Mouse (Mus musculus) liver, embryonic 14.5 days (tissue): ENCODE results near the gene Mef2c. TPM values are rescaled to one million over a fixed set of nuclear protein-coding genes. Genes with fewer than 3 reads are reported as not detected.

Experiments used
- ATAC-seq: fragments of 200-750 bp; cut with Nextera tagmentation; 2 replicates; pipeline ENCODE4 v1.8.0; 2017; ENCODE audit warnings: moderate number of reproducible peaks, mild to moderate bottlenecking, moderate library complexity; ENCODE audit not compliant: insufficient read depth
- DNase-seq, 3 experiments: peaks; one replicate each; pipeline ENCODE4 v3.0.0-alpha.2; 2012 to 2013; ENCODE audit warnings: low read depth in 3 of 3, low spot score in 3 of 3
- H3K27ac ChIP-seq: fragments of 300-500 bp; sonication (generic); 2 replicates; pipeline ENCODE4 v1.5.1; 2014; ENCODE audit warnings: moderate library complexity, mild to moderate bottlenecking, control low read depth, inconsistent platforms
- H3K27me3 ChIP-seq: fragments of 300-500 bp; sonication (generic); 2 replicates; pipeline ENCODE4 v1.6.1; 2014; ENCODE audit warnings: mild to moderate bottlenecking, low read length, moderate library complexity; ENCODE audit not compliant: control insufficient read depth, insufficient read depth
- H3K36me3 ChIP-seq: fragments of 300-500 bp; sonication (generic); replicated peaks from 2 replicates; pipeline ENCODE4 v1.6.1; 2014; ENCODE audit warnings: low read depth; ENCODE audit not compliant: control insufficient read depth, insufficient read depth
- H3K4me1 ChIP-seq, 2 experiments: fragments of 200-500 bp in 1 of 2; fragments of 300-500 bp in 1 of 2; sonication (generic) in 1 of 2; replicated peaks; 2 replicates each; pipeline ENCODE4 v1.6.1; 2012 to 2014; ENCODE audit warnings: antibody characterized with exemption in 1 of 2, inconsistent platforms in 1 of 2, low read length in 1 of 2; ENCODE audit not compliant: control insufficient read depth in 2 of 2, insufficient read depth in 2 of 2
- H3K4me2 ChIP-seq: fragments of 300-500 bp; sonication (generic); 2 replicates; pipeline ENCODE4 v1.6.1; 2014; ENCODE audit warnings: low read depth, mild to moderate bottlenecking, control low read depth, moderate library complexity
- H3K4me3 ChIP-seq, 2 experiments: fragments of 200-500 bp in 1 of 2; fragments of 300-500 bp in 1 of 2; sonication (generic) in 1 of 2; 2 replicates each; pipeline ENCODE4 v1.5.1; 2012 to 2014; ENCODE audit warnings: low read depth in 2 of 2, low read length in 2 of 2, mild to moderate bottlenecking in 2 of 2, control low read depth in 1 of 2, inconsistent platforms in 1 of 2, moderate library complexity in 1 of 2; ENCODE audit not compliant: insufficient read depth in 1 of 2
- H3K9ac ChIP-seq: fragments of 300-500 bp; sonication (generic); replicated peaks from 2 replicates; pipeline ENCODE4 v1.6.1; 2014; ENCODE audit warnings: mild to moderate bottlenecking, control low read depth, moderate library complexity
- H3K9me3 ChIP-seq: fragments of 300-500 bp; sonication (generic); 2 replicates; pipeline ENCODE4 v1.6.1; 2016; ENCODE audit warnings: low read length, mixed read lengths; ENCODE audit not compliant: control insufficient read depth
- CTCF ChIP-seq: IDR thresholded peaks from 2 replicates; pipeline ENCODE4 v1.5.1; 2016; ENCODE audit warnings: antibody characterized with exemption, low read depth, control low read depth
- EP300 ChIP-seq: IDR thresholded peaks from 2 replicates; pipeline ENCODE4 v1.6.1; 2016; ENCODE audit warnings: antibody characterized with exemption, low read depth
- WGBS: fragments of 180-500 bp; shearing (Covaris S2); extraction: QIAGEN DNeasy Blood & Tissue Kit; methylation state at CpG from one replicate; pipeline ENCODE4 v1.1.7; 2014; ENCODE audit not compliant: insufficient replicate concordance; 5-methylcytosine and 5-hydroxymethylcytosine counted together
- polyA plus RNA-seq, 2 experiments: library from polyadenylated mRNA; depleted of rRNA in 1 of 2; stranded (reverse) in 1 of 2; unstranded in 1 of 2; fragments of >200 nt; fragmentation: Nextera tagmentation in 1 of 2; extraction: Ambion mirVana in 1 of 2; gene quantifications; 2 replicates each; pipeline versions ENCODE4 v1.2.1 to v1.2.3; 2012 to 2014

Mef2c gene
- polyA plus RNA-seq, 2 experiments = 3.2 to 8.7 TPM

DNA sequence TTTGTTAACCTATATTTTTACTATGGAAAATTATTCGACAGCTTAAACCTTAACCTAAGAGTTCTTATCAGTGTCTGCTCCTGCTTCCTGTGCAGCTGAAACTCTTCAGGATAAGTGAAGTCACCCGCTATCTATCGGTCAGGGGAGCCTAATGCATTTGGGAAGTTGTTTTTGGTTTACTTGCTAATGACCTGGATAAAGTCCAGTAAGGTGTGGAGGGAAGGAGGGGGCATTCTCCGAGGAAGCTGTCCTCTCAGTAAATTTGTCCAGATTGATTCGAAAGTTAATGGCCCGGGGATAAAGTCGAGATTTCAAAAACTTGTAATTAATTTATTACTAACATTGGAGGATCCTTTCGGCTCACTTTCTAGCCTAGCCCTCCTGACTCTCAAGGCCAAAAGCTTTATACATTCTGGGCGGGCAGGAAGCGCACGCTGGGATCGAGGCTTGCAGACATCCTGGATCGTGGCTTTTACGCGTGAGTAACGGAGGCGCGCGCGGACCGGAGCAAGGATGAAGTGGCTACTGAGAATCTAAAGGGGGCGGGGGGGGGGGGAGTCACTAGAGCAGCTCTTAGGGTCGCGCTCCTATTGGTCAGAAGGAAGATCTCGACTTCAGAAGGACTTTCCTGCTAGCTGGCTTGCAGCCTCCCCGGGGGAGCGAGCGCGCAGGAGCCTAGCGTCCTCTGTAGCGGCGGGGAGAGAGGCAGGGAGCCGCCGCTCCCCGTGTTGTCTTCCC, 19.6 kb downstream of the Mef2c start:
- ATAC-seq (peak; percentile 53), DNase-seq (no peak)
- Histone ChIP-seq H3K27me3 (no peaks in the 10 kb centered on the region; the same call in 1 of the 2 replicates), H3K4me2 (peak overlapping the region; percentile 76), H3K4me1 (peaks cover 0 to 9% of the 10 kb centered on the region in 2 experiments; a peak in 1 of 4 replicates), H3K36me3 (no peaks in the 10 kb centered on the region), H3K27ac (no peak overlapping the region), H3K9ac (no peak overlapping the region), H3K4me3 (peak overlapping the region; percentile 65 to 90), H3K9me3 (no peaks in the 10 kb centered on the region)
- under 1% methylated on average over 35 of the region's 35 CpGs for WGBS
- TF ChIP-seq EP300 = no peak
- no peak for TF ChIP-seq CTCF

DNA sequence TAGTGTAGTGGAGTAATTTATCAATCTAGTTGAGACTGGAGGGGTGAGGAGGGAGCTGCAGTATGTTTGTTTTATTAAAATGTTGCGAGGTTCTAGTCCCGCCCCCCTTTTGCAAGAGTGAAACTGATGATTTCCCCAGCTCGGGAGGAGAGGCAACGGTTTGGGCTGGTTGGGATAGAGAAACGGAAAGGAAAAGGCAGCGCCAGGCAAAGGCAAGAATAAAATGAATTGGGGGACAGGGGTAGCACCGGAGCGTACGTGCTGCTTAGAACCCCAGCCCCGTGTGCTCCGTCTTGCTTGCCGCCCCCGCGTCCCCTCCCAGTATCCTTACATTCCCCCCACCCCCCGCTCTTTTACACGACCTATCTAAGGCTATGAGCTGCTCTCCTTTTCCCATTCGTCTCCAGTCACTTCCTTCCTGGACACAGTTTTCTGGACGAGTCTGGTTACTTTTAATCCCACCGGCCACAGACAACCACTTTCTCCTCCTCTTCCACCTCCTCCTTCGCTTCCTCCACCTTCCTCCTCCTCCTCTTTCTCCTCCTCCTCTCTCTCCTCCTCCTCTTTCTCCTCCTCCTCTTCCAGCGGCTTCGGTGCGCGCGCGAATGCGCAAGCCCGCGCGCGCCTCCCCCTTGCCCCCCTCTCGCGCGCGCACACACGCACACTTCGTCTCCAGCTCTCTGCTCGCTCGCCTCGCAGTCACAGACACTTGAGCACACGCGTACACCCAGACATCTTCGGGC, 20.5 kb downstream of the Mef2c start:
- Histone ChIP-seq H3K4me2 (peak overlapping the region; percentile 76), H3K27ac (no peak overlapping the region), H3K9me3 (no peaks in the 10 kb centered on the region), H3K9ac (peak overlapping the region; percentile 25), H3K4me1 (peaks cover 0 to 9% of the 10 kb centered on the region in 2 experiments; a peak in 1 of 4 replicates), H3K36me3 (no peaks in the 10 kb centered on the region), H3K27me3 (no peaks in the 10 kb centered on the region; the same call in 1 of the 2 replicates), H3K4me3 (peak overlapping the region; percentile 65 to 90)
- under 1% methylated on average over 43 of the region's 43 CpGs for WGBS
- DNase-seq (peak in 1 of 3 experiments; percentile 42), ATAC-seq (peak; percentile 79)
- TF ChIP-seq EP300 (no peak), CTCF (no peak)

GRCm38 (mm10) chr13:83524902-83525715, 21.3 kb downstream of the Mef2c start:
- Histone ChIP-seq H3K4me1 (peaks cover 0 to 9% of the 10 kb centered on the region in 2 experiments; a peak in 1 of 4 replicates), H3K9me3 (no peaks in the 10 kb centered on the region), H3K36me3 (no peaks in the 10 kb centered on the region), H3K4me2 (peak overlapping the region; percentile 76), H3K27me3 (no peaks in the 10 kb centered on the region; the same call in 1 of the 2 replicates), H3K9ac (peak overlapping the region; percentile 4; the same call in 1 of the 2 replicates), H3K27ac (no peak overlapping the region), H3K4me3 (peak overlapping the region; percentile 65 to 90)
- ATAC-seq = no peak
- DNase-seq = no peak
- WGBS = 2% methylated on average over 7 of the region's 7 CpGs
- TF ChIP-seq EP300 = no peak
- no peak for TF ChIP-seq CTCF

- ATAC-seq (no peak), DNase-seq (no peak)
- TF ChIP-seq EP300 (no peak), CTCF (no peak)
- WGBS = 17% methylated on average over 2 of the region's 2 CpGs
- Histone ChIP-seq H3K4me2 (peak overlapping the region; percentile 76), H3K9ac (no peak overlapping the region), H3K4me3 (peak overlapping the region; percentile 50 to 65), H3K9me3 (no peaks in the 10 kb centered on the region), H3K27ac (no peak overlapping the region), H3K4me1 (peaks cover 0 to 9% of the 10 kb centered on the region in 2 experiments; a peak in 1 of 4 replicates), H3K27me3 (no peaks in the 10 kb centered on the region; the same call in 1 of the 2 replicates), H3K36me3 (no peaks in the 10 kb centered on the region)
Measured at GRCm38 (mm10) chr13:83525716-83526005, 21.8 kb downstream of the Mef2c start.

- H3K36me3 ChIP-seq = no peaks in the 10 kb centered on the region
- no peak overlapping the region for H3K27ac ChIP-seq
- WGBS = 13% methylated on average over 6 of the region's 6 CpGs
- no peaks in the 10 kb centered on the region for H3K9me3 ChIP-seq
- TF ChIP-seq CTCF (no peak), EP300 (no peak)
- H3K9ac ChIP-seq = no peak overlapping the region
- ATAC-seq (no peak), DNase-seq (no peak)
- peak overlapping the region; percentile 76 for H3K4me2 ChIP-seq
- no peaks in the 10 kb centered on the region; the same call in 1 of the 2 replicates for H3K27me3 ChIP-seq
- peaks cover 0 to 9% of the 10 kb centered on the region in 2 experiments; a peak in 1 of 4 replicates for H3K4me1 ChIP-seq
- peak overlapping the region; percentile 39 to 65 for H3K4me3 ChIP-seq
Measured at GRCm38 (mm10) chr13:83526066-83526465, 22.2 kb downstream of the Mef2c start.
